Mouse (Mus musculus) liver, embryonic 14.5 days (tissue): ENCODE results near the gene Trpm6.

Experiments
- CTCF ChIP-seq: IDR thresholded peaks from 2 replicates; pipeline ENCODE4 v1.5.1; 2016; ENCODE audit warnings: antibody characterized with exemption, low read depth, control low read depth
- EP300 ChIP-seq: IDR thresholded peaks from 2 replicates; pipeline ENCODE4 v1.6.1; 2016; ENCODE audit warnings: antibody characterized with exemption, low read depth

DNA sequence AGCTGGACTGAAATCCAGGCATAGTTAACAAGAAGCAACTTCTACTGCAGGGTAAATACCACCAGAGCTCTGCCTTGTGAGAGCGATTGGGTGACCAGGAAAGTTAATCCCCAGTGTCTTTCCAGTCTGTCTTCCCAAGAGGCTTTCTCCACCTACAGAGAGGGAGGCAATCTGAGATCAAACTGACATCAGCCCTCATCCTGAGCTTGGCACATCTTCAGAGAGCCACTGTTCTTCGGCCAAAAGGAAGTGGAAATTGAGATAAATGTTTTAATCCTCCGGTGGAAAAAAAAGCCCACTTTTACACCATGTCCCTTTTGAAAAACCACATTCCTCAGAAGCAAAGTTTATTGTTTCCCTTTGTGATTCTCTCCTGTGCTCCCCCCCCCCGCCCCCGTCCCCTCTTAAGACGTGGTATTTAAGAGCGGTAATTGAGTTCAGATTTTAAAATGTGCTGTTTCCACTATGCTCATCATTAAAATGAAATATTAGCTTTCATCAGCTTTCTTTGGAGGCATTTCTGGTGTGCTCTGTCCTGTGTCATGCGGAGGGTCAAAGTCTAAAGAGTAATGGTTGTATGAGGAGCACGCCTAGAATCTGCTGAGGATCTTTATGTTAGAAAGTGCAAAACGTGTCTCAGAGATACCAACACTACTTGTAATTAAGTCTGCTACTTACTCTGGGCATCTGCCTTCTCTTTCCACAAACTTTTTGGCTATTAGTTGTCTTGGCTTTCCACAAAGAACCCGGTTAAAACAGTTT, 138.0 kb downstream of the Trpm6 start:
- TF ChIP-seq EP300 (no peak), CTCF (no peak)
